Mouse (Mus musculus) lung, postnatal 25 days (tissue): ENCODE data around the gene Atp5f1.
A peak's percentile ranks its signal among the peaks of the same experiment; 100 is the strongest.
"Not testable (repeated sequence)": the region's sequence is repeated elsewhere in the genome, so short reads cannot be mapped to it uniquely, and the experiment has no call there.

Source experiments
- DNase-seq: peaks from one replicate; pipeline ENCODE4 v3.0.0; 2022; ENCODE audit warnings: low spot score

Gene Atp5f1

GRCm38 (mm10) chr3:105929821-105930220, 30.1 kb downstream of the Atp5f1 start:
- no peak for DNase-seq

- DNase-seq: no peak
These were observed 31.1 kb downstream of the Atp5f1 start for GRCm38 (mm10) chr3:105928781-105929180.

DNA sequence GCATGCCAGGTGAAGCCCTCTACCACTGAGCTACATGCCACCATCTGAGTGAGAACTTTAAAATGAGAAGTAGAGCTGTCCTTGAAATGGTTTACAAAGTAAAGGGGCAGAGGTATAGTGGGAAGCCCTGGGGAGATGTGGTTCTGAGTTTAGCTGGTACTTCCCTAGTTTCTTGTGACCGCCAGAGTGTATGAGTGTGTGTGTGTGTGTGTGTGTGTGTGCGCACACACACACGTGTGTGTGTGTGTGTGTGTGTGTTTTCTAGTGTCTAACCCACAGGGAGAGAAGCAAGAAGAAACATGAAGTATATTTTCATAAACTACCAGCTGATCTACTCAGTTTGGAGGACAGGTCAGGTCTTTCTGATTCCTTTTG, 31.7 kb downstream of the Atp5f1 start:
- DNase-seq: no peak

GRCm38 (mm10) chr3:105927561-105928194, 32.2 kb downstream of the Atp5f1 start:
- DNase-seq: no peak

DNA sequence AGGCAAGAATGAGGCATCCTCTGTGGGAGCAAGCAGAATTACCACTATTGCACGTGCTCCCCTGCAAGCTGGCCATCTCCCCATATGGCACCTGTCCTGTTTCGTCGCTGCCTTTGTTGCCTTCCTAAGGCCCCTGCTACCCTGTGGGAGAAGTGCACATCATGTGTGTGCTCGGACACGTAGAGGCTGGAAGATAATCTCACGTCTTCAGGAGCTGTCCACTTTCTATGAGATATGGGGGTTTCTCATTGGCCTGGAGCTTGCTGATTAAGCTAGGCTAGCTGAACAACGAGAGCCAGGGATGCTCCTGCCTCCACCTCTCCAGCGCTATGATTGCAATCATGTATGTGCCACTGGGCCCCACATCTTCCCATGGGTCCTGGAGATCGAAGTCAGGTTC, 35.3 kb downstream of the Atp5f1 start:
- DNase-seq: no peak

DNA sequence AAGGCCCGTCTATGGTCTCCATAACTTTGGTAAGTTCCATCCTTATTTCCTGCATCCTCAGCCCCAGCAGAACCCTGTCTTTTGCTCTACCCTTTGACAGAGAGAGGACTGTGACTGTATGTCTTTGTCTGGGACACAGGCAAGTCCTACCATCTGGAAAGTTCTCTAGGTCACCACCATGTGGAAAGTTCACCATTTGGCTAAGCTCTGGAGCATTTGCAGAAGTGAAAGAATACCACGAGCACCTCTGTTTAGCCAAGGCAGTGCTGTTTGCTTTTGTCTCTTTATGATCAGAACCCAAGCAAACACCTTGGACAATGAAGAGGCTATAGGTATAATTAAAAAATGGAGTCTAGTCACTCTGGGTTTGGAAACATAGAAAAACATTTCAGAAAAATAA, 37.9 kb downstream of the Atp5f1 start:
- no peak for DNase-seq

- not testable (repeated sequence) for DNase-seq
These were observed 39.2 kb downstream of the Atp5f1 start for GRCm38 (mm10) chr3:105920743-105921142.

GRCm38 (mm10) chr3:105918355-105918745, 41.5 kb downstream of the Atp5f1 start:
- DNase-seq: no peak

DNA sequence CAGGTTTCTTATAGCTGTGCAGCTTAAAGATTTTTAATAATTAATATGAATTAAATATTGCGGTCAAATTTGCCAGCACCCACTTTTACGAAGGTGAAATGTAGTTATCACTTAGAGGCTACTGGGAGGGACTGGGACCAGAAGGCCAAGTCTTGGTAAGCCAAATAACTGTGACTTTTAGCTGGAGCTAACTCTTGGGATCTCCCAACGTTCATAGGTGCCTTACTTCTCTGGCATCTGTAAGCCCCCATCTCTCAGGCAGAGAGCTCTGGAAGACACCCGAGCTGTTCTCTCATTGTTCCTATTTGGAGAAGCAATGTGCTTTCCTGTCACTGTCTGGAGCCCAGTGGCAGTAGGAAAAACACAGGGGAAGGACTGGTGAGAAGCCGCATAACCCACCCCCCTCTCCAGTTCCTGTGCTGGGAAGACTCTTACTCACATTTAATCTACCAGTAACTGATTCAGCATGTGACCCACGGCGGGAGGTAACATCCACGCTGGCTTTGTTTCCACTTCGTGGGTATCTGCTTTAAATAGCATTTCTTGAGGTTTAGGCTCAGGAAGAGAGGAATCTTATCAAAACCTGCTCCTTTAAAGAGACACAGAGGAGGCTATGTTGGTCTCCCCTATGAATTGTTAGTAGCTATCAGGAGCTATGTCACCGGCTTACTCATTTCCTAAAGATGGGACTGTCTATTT, 42.1 kb downstream of the Atp5f1 start:
- DNase-seq: no peak

DNA sequence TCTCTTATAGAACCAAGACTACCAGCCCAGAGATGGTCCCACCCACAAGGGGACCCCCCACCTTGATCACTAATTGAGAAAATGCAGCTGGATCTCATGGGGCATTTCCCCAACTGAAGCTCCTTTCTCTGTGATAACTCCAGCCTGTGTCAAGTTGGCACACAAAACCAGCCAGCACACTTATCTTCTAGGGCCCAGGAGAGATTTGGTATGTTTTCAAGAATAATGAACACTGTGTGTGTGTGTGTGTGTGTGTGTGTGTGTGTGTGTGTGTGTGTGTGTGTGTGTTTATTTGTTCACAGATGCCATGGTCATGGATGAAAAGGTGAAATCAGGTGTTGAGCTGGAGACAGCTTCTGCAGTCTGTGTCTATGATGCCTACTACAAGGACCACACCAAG, 43.4 kb downstream of the Atp5f1 start:
- DNase-seq: not testable (repeated sequence)

DNA sequence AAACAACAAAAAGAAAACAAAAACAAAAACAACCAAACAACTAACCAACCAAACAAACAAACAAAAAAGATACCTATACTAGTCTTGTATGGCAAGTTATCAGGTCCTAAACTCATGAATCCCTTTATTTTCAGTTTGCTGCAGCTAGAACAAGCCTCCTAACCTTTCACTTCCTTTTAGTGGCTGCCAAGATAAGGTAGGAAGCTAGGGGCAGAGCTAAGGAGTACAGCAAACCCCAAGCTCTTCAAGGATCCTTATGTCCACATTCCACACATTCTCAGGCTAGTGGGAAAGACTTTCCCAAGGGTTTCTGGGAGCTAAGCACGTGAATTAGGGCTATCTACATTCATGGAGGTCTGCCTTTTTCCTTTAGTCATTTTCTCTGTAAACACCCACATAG, 44.6 kb downstream of the Atp5f1 start:
- peak; percentile 77 for DNase-seq

- DNase-seq: no peak
These were observed 45.8 kb downstream of the Atp5f1 start for GRCm38 (mm10) chr3:105913839-105914681.

DNA sequence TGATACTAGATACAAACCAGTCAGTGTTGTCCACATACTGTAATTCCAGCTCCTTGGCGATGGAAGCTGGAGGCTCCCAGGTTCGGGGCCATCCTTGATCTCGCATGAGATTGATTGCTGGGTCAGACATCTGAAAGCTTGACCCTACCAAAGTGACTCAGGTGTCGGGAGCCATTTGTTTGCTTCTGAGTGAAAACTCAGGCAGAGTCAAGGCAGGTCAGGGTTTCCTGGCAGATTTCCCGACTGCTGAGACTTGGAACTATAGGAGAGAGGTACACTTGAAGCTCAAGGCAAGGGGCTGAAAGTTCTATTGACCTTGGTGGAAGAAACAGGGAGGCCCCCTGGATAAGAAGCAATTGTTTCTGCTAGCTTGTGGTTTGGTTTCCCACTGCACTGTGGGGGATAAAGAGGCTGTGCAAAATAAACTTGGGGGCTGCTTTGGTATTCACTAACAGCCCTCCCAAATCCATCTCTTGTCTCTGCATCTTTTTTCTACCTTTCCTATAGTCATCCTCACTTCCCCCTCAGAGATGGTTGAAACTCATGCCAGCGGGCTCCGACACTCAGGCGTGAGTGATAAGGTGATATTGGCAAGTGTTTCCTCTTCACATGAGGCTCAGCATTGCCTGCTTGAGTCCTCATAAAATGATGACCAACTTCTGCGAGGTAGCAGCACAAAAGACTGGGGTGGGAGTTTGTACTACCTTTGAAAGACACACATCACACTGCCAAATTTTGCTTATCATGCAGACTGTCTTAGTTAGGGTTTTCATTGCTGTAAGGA, 47.6 kb downstream of the Atp5f1 start:
- no peak for DNase-seq

GRCm38 (mm10) chr3:105910519-105911190, 49.2 kb downstream of the Atp5f1 start:
- peak; percentile 67 for DNase-seq

DNA sequence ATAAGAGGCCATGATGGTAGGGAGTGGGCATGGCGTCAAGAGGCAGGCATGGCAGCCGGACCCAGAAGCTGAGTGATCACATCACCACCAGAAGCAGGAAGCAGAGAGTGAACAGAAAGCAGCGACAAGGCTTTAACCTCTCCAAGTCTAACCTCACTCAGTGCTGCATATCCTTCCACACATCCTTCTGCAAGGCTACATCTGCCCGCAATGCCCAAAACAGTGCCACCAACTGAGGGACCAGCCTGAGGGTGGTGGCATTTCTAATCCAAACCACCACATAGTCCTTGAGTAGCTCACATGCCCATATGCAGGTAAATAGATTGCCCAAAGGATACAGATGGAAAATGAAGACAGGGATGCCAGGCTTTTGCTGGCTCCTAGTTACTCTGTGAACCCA, 50.9 kb downstream of the Atp5f1 start:
- DNase-seq: no peak

DNA sequence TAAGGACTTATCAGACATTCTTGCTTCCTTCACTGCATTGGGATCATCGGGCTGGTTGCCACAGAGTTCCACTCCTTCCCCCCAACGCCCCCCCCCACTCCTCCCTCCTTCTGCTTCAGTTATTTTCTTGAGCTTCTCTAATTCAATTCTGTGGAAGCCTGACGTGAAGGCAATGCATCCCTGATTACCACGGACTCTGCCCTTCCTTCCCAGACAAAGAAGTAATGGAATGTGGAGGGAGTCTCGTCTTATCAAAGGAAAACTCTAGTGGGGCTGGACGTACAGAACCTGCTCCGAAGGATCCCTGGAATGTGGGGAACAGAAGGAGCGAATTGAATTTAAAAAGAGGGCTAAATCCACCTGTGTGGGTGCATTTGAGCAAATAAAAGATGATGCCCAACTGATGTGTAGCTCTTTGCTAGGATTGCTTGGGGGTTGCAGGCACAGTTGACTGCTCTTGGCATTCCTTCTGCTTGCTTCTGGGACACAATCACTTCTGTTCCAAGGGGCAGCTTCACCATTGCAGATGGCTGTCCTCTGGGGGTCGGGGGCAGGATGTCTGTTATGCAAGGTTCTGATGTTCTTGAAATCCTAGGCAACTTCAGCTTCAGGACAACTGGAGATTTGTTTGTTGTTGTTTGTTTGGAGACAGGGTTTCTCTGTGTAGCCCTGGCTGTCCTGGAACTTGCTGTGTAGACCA, 51.8 kb downstream of the Atp5f1 start:
- DNase-seq: no peak

GRCm38 (mm10) chr3:105904721-105905120, 55.2 kb downstream of the Atp5f1 start:
- DNase-seq: no peak

DNA sequence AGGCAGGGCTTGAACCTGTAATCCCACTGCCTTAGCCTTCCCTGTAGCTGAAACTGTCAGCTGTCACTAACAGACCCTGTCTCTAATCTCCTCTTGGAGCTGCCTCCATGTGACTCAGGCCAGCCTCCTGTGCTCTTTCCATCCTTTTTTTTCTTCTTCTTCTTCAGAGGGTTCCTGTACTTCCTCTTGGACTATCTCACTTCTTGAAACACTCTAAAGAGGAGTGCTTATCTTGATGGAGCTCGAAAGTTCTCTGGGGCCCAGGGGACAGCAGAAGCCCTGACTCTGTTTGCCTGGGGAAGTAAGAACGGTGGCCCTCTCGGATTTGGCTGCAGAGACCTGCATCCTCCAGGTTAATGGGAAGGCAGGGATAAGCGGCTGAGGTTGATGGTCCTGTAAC, 55.7 kb downstream of the Atp5f1 start:
- no peak for DNase-seq

DNA sequence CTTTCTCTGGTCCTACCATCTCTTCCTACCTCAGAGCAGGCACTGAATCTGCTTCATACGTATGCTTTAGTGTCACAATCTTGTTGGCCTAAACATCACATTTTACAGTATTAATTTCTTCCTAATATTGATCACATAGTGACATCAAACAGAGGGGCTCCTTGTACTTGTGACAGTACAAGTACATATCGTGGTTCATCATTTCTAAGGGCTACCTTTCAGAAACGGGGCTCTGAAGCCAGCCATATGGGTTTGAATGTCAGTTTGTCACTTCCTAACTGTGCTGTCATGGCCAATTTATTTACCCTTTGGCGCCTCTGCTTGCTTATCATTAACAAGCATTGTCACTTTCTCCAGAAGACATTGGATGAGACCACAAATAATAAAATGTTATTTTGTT, 58.4 kb downstream of the Atp5f1 start:
- no peak for DNase-seq

DNA sequence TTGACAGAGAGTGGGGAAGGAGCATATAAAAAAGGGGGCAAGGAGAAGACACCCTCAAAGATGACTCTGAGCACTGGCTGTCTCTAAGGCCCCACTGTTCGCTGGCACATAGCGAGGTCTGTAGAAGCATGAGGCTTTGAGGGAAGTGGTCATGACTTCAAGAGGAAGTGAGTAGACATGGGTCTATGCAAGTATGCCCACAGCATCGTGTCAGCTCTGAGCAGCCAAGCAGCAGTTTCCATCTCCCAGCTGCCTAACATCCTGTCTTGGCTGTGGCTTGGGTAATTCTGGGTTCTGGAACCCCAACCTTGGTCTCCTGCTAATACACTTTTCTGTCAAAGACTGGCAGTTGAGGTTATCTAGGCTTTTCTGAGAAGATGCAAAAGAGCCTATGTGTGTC, 59.2 kb downstream of the Atp5f1 start:
- DNase-seq: peak; percentile 41

DNA sequence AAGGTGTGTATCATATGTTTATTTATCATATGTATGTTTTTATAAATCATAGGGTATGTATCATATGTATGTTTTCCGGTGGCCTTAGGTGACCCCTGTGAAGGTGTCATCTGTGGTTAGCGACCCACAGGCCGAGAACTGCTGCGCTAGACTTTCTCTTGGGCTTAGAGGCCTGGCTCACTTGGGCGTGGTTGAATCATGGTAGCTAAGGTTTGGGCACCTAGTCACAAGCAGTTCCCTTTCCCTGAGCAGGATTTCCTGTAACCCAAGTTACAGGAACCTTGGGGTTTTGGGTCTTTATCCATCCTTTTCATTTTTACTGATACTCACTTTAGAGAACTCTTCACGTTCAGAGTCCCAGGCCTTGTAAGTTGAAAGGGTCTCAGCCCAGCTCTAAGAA, 59.6 kb downstream of the Atp5f1 start:
- no peak for DNase-seq
